Mouse (Mus musculus) heart, postnatal 10 days (tissue): ENCODE data around the gene Id4. TPM values are rescaled to one million over a fixed set of nuclear protein-coding genes. Genes with fewer than 3 reads are reported as not detected.

Source experiments
- DNase-seq, 2 experiments: peaks; one replicate each; pipeline ENCODE4 v3.0.0; 2021
- intact Hi-C: fragments of 180-260 bp; cut with DNase I; formaldehyde crosslinking; loops from one replicate; pipeline ENCODE4 v1.15.1; 2025
- total RNA-seq, 2 experiments: library from RNA; stranded (reverse); gene quantifications; 2 replicates each; pipeline ENCODE4 v1.2.3; 2021

Id4 gene
- 1 to 10 TPM; 2.3 to 2.8 TPM for total RNA-seq

GRCm38 (mm10) chr13:48260690-48261278 lies at the start of gene Id4:
Gene Id4, plus strand, starts transcription at chr13:48261228.
- intact Hi-C loops: no loop called here
- peak; percentile 95 to 96 for DNase-seq

- intact Hi-C loops: no loop called here
- DNase-seq: peak; percentile 14 to 30
Measured at GRCm38 (mm10) chr13:48227136-48227535, 33.9 kb upstream of the Id4 start.

GRCm38 (mm10) chr13:48227712-48228111 lies 33.3 kb upstream of the Id4 start:
- intact Hi-C loops: loop anchor here (1.0 kb wide), 1 partner anchor 35 kb away; no protein-coding TSS in a partner anchor
- DNase-seq: peak; percentile 97 to 98

- intact Hi-C loops: loop anchor here (1.0 kb wide), 1 partner anchor 34 kb away; no protein-coding TSS in a partner anchor
- peak in 1 of 2 experiments; percentile 19 for DNase-seq
Measured at GRCm38 (mm10) chr13:48228114-48228513, 32.9 kb upstream of the Id4 start.

GRCm38 (mm10) chr13:48230996-48231395 lies 30.0 kb upstream of the Id4 start:
- DNase-seq: peak; percentile 4 to 6
- intact Hi-C loops: loop anchor here (10.0 kb wide), 1 partner anchor 234 kb away; no protein-coding TSS in a partner anchor

- intact Hi-C loops: loop anchor here (10.0 kb wide), 1 partner anchor 228 kb away; no protein-coding TSS in a partner anchor
- DNase-seq: no peak
Measured at GRCm38 (mm10) chr13:48236436-48236835, 24.6 kb upstream of the Id4 start.

- no peak for DNase-seq
- intact Hi-C loops: loop anchor here (10.0 kb wide), 1 partner anchor 228 kb away; no protein-coding TSS in a partner anchor
Measured at GRCm38 (mm10) chr13:48236865-48237264, 24.2 kb upstream of the Id4 start.

GRCm38 (mm10) chr13:48237516-48237915 lies 23.5 kb upstream of the Id4 start:
- intact Hi-C loops: loop anchor here (10.0 kb wide), 1 partner anchor 227 kb away; no protein-coding TSS in a partner anchor
- peak; percentile 15 to 34 for DNase-seq

GRCm38 (mm10) chr13:48245235-48246012 lies 15.6 kb upstream of the Id4 start:
- DNase-seq: no peak
- intact Hi-C loops: no loop called here

GRCm38 (mm10) chr13:48252559-48252958 lies 8.5 kb upstream of the Id4 start:
- DNase-seq: no peak
- intact Hi-C loops: no loop called here

GRCm38 (mm10) chr13:48255026-48255425 lies 6.0 kb upstream of the Id4 start:
- intact Hi-C loops: no loop called here
- DNase-seq: no peak

GRCm38 (mm10) chr13:48261341-48262221 lies 553 bp downstream of the Id4 start:
- intact Hi-C loops: loop anchor here (1.0 kb wide), 1 partner anchor 33 kb away; no protein-coding TSS in a partner anchor
- DNase-seq: peak; percentile 62 to 68

- peak; percentile 16 to 24 for DNase-seq
- intact Hi-C loops: loop anchor here (1.0 kb wide), 1 partner anchor 34 kb away; no protein-coding TSS in a partner anchor
Measured at GRCm38 (mm10) chr13:48262451-48262969, 1.5 kb downstream of the Id4 start.

GRCm38 (mm10) chr13:48265029-48265428 lies 4.0 kb downstream of the Id4 start:
- no peak for DNase-seq
- intact Hi-C loops: no loop called here

- DNase-seq: peak; percentile 60 to 68
- intact Hi-C loops: loop anchor here (1.0 to 5.0 kb wide), 4 partner anchors 189 to 971 kb away; no protein-coding TSS in a partner anchor
Measured at GRCm38 (mm10) chr13:48273451-48274069, 12.5 kb downstream of the Id4 start.

- intact Hi-C loops: loop anchor here (5.0 kb wide), 2 partner anchors 188 to 972 kb away; no protein-coding TSS in a partner anchor
- DNase-seq: no peak
Measured at GRCm38 (mm10) chr13:48274107-48274506, 13.1 kb downstream of the Id4 start.

GRCm38 (mm10) chr13:48276981-48277380 lies 16.0 kb downstream of the Id4 start:
- intact Hi-C loops: no loop called here
- DNase-seq: no peak

- intact Hi-C loops: no loop called here
- DNase-seq: no peak
Measured at GRCm38 (mm10) chr13:48284426-48284825, 23.4 kb downstream of the Id4 start.

- intact Hi-C loops: no loop called here
- DNase-seq: no peak
Measured at GRCm38 (mm10) chr13:48284918-48285693, 24.1 kb downstream of the Id4 start.
